Mouse (Mus musculus) adrenal gland, postnatal 10 days (tissue): ENCODE data around the gene Col3a1. TPM values are rescaled to one million over a fixed set of nuclear protein-coding genes. Genes with fewer than 3 reads are reported as not detected.
A peak's percentile ranks its signal among the peaks of the same experiment; 100 is the strongest.

Source experiments
- DNase-seq: peaks from one replicate; pipeline ENCODE4 v3.0.0; 2021; ENCODE audit warnings: mixed read lengths
- microRNA-seq: library from miRNA; unstranded; fragments of <30 nt; microRNA quantifications from one replicate; pipeline ENCODE4 v1.2.0, GENCODE M21; 2021
- total RNA-seq, 2 experiments: library from RNA; stranded (reverse); gene quantifications; 2 replicates each; pipeline ENCODE4 v1.2.3; 2021

Col3a1 gene
- total RNA-seq, 2 experiments from 2014 or later = 1,078 to 1,163 TPM

DNA sequence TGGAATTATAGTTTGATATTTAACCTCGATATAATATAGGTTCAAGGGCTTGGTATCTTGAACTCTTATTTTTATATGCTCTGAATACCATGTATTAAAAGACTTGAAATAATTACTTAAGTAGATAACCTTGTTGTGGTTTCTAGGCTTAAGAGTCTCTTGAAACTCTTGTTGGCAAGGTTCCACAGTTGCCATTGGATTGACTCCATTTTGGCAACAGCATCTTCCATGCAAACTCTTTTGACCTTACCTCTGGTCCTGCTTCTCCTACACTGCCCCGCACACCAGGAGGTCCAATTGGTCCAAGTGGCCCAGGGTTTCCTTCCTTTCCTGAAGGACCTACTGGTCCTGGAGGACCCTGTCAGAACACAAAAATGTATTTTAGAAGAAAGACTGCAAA, 70.5 kb downstream of the Col3a1 start:
- peak; percentile 55 for DNase-seq

Small RNA genes within 50 kb of the gene (microRNA-seq; reads per million reads assigned to microRNA genes)
- gene Gm47302 = 8.8 reads per million, percentile 14 among the genes with 10 or more reads in this experiment

Other genes starting within 250 kb of the Col3a1 start
- 10 to 100 TPM; 58.2 to 75.6 TPM for gene Col5a2, start 191.7 kb downstream of the Col3a1 start, total RNA-seq